Mouse (Mus musculus): ENCODE data around the gene Tmem213.

DNA sequence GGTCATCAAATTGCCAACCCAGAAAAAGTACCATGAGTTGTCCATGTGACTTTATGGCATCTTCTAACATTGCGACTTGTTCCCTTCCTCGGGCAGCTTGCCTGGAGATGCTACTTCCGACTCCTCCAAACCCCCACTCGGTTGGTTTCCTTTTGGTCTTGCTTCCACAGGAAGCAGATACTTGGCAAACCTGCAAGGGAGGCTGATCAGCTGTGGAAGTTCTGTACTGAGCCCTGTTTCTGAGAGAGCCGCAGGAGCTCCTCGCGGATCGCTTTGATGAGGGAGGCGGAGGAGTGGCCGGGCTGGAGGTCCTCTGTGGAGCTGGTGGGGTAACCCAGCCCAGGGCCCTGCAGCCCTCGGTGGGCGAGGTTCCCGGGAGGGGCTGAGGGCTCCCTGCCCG, 19.1 kb downstream of the Tmem213 start:
- TF ChIP-seq CTCF (IDR thresholded peaks at IDR 0.05; ENCODE audit: insufficient read depth, low read length) (no peak), POLR2A (IDR thresholded peaks at IDR 0.05; ENCODE audit: borderline replicate concordance, extremely low read depth, low read depth, low read length) (no peak)

All from lung, adult 2 months (tissue).